Mouse (Mus musculus) heart, postnatal 0 days (tissue): ENCODE data around the gene Cgnl1.

Experiments used
- CTCF ChIP-seq: IDR thresholded peaks from 2 replicates; pipeline ENCODE4 v1.5.1; 2016; ENCODE audit warnings: antibody characterized with exemption, control low read depth, low read depth
- EP300 ChIP-seq: IDR thresholded peaks from 2 replicates; pipeline ENCODE4 v1.6.1; 2016; ENCODE audit warnings: antibody characterized with exemption, low read depth

- TF ChIP-seq CTCF (no peak), EP300 (no peak)
Measured at GRCm38 (mm10) chr9:71813565-71813964, 42.2 kb upstream of the Cgnl1 start.
